Mouse (Mus musculus): ENCODE measurements around the gene Srsx. TPM values are rescaled to one million over a fixed set of nuclear protein-coding genes. Genes with fewer than 3 reads are reported as not detected.

Gene Srsx
- not detected in 2 replicates for polyA plus RNA-seq (2012; rRNA removed; ENCODE audit: low replicate concordance)

DNA sequence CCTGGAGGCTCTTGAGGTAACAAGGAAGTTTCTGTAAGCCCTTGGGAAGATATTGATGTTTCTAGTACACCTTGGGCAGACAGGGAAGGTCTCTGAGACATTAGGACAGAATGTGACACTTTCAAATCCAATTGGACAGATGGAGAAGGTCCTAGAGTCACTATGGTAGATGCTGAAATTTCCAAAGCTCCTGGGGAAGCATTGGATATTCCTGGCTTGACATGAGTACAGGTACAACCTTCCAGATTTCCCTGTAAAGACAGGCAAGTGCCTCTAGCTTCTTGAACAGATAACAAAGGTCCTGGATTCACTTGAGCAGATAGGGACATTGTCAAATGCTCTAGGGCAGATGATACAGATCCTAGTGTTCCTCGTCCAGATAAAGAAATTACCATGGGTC, at the start of gene Srsx:
Gene Srsx, minus strand, starts transcription at position 101 of the 400 bp plus-strand sequence.

DNA sequence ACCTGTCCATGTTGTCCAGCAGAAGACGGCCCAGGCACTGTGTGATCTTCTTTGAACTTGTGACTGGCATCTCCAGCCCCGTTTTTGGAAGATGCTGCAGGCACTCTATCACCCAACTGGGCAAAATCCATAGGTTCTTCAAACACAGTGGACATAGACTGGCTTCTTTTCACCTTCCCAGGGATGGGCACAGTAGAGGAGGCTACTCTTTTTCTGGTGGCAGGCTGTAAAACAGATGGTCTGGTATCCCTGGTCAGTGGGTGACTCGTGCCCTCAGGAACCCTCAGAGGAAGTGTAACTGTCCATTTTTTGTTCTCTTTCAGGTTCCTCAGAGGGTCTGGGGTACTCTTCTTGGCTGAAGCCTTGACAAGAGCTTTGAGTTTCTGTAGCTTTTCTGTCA, 24.5 kb upstream of the Srsx start, which contains the start of gene Gm17577:
Gene Gm17577, minus strand, starts transcription at position 101 of the 400 bp plus-strand sequence.

Other genes starting within 250 kb of the Srsx start
- gene Gm17521, start 192.8 kb downstream of the Srsx start, polyA plus RNA-seq (2012; rRNA removed; ENCODE audit: low replicate concordance) = not detected in 2 replicates
- gene Cldn34c1, start 119.0 kb downstream of the Srsx start, polyA plus RNA-seq (2012; rRNA removed; ENCODE audit: low replicate concordance) = not detected in 2 replicates
- not detected in 2 replicates for gene Gm17577, start 24.4 kb upstream of the Srsx start, polyA plus RNA-seq (2012; rRNA removed; ENCODE audit: low replicate concordance)